Mouse (Mus musculus): ENCODE results near the gene Olfr18. TPM values are rescaled to one million over a fixed set of nuclear protein-coding genes. Genes with fewer than 3 reads are reported as not detected.
"Not testable (repeated sequence)": the region's sequence is repeated elsewhere in the genome, so short reads cannot be mapped to it uniquely, and the experiment has no call there.

Olfr18 gene
- not detected for total RNA-seq (2021)
- long read RNA-seq, experiment 1: 0 reads
- long read RNA-seq, experiment 2: 0 reads

DNA sequence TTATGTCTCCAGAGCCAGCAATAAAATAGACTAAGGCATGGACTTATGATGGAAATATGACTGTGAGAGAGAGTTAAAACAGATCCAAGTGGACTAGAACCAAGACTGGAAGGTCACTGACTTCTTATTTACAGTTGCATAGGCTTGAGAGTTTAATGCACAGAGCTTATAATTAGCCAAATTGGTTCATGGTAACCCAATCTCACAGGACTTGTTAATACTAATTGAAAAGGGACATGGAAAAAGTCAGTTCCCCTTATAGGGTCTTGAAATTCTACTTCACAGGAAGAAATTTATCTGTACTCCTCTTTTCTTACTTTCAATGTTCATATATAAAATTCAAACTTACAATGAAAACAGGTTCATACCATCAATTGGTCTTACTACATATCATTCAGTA lies at the start of gene Olfr18:
Gene Olfr18 (minus strand): TSS at position 101 of the 400 bp plus-strand sequence.
- DNase-seq: no peak

DNA sequence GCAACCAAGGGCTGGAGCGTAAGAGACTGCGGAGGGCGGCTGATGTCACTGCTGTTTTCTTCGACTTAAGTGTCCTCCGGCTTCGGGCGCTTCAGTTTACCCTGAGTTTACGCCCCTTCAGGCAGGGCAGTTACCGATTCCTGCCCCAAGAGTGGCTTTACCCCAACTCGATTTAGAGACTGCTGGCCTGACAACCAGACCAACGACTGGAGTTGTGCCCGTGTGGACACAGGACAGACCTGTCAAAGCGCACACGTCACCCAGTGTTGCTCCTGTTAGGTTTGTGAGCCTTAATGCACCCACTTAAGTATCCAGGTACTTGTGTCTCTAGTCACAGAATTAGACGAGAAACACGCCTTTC lies 49.4 kb upstream of the Olfr18 start:
- no peak for DNase-seq

DNA sequence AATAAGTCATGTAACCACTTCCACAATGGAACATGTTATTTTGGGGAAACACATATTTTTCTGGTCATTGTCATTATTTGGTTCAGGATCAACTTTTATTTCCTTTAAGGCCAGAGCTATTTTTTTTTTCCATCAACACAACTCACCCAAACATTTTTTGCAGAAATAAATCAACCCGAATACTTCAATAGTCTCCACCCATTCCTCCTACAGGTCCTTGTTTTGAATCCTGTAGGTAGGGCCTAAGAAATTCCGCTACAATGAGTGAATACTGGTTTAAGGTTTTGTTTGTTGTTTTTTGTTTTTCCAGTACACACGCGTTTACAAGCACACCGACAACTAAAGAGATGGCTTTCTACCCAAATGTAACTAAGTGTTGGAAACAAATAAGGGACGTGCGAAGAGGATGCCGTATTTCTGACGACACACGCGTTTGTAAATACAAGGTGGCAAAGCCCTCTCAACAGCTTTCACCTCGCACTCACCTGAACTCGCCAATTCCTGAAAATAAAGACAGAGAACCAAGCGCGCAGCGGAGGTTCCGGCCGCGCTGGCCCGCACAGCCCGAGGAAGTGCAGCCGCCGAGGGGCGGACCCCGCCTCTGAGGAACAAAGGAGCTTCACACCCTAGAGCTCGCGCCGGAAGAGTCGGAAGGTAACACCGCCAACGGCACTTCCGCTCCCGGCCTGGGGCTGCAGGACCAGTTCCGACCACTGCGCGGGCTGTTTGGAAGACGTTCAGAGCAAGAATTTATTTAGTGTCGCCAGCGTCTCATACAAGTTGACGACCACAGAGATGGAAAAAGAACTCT lies 48.8 kb upstream of the Olfr18 start, which contains the start of gene Zfp560:
Gene Zfp560 (minus strand): TSS at position 646 of the 811 bp plus-strand sequence.
- DNase-seq: peak; percentile 90 to 91

DNA sequence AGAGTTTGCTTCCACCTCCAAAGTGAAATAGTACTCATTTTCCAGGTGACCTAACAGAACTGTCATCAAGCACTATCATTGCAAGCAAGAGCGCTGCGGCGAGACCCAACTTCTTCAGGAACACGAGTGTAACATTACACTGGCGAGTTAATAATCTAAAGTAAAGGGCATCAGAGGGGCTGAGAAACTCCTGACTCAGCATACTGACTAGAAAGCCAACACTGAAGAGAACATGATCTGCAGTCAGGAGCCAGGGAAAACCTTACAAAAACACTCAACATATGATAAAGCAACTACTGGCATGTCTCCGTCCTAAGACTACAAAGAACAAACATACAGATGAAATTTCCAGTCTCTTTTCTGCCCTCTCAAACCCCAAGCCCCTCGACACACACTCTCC lies 47.8 kb upstream of the Olfr18 start:
- no peak for DNase-seq

DNA sequence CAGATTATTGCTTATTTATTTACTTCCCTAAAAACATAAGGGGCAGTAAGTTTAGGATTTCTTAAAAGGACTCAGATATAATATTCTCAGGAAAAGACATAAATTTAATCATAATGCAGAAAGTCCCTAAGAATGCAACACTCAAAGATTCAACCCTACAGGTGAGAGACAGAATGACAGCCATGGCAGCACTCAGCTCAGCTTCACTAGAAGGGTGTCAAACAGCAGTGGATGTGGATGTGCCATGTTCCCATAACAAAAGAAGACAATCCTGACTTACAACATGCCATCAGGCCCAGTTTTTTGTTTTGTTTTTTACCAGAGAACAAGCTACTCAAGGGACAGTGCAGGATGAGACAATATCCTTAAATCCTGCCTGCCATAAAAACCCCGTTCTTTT lies 38.8 kb upstream of the Olfr18 start:
- DNase-seq: no peak

DNA sequence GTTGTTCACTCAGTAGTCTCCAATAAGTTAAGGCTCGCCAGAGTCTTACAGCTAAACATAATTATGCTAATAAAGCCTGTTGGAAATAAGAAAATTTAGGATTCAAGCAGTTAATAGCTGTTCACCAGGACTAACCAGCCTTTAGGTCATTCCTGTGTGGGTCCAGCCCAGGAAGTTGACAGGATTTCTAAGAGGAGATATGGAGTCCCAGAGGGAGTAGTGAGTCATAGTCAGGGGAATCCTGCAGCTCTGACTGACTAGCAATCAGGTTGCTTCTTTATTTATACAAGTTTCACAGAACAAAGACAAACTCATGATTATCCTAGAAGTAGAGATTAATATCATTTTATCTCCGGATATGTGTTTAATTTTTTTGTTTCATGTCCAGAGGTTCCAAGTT lies 31.4 kb upstream of the Olfr18 start:
- DNase-seq: no peak

DNA sequence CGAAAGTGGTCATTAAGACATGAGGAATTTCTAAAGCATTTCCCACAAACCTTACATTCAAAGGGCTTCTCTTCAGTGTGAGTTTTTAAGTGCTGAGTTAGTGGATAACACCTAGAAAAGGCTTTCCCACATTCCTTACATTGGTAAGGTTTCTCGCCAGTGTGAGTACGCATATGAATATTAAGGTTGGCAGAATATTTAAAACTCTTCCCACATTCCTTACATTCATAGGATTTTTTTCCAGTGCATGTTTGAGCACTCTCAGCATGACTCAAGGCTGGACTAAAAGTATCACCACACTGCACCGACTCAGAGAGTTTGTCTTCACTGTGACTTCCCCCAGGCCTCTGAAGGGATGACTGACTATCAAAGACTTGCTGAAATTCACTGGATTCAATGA lies 12.6 kb upstream of the Olfr18 start:
- no peak for DNase-seq

DNA sequence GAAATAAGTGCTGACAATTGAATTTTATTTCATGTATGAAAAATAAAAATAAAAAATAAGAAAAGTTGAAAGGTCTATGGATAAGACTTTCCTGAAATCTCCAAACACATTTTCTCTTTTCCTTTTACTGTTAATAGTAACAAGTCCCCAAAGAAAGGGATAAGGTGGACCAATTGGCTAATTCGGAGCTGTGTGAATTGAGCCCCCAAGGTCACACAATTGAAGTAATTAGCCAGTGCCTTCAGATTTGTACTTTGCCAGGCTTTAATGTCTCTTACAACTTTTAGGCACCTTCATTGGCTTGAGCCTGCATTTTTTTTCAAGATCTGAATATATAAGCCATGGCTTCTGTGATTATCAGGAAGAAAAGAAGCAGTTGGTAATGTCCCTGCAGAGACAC lies 37.7 kb downstream of the Olfr18 start, which contains the start of gene Olfr873:
Gene Olfr873 (plus strand): TSS at position 301 of the 400 bp plus-strand sequence.
- DNase-seq: no peak

DNA sequence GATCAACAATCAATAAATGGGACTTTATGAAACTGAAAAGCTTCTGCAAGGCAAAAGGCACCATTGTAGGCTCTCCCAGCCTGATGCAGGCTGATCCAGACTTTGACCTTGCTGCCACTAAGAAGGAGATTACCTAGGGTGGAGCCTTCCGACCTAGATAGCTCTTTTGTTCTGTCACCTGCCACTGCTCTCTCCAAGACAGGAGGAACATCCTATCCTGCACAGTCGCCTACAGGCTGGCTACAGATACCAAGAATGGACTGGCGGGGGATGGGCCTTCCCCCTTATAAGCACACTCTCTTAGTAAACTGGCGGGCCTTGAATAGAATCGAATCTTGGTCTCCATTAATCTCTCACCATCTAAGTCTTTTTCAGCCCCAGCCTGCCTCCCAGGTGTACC lies 40.3 kb downstream of the Olfr18 start:
- DNase-seq: not testable (repeated sequence)

DNA sequence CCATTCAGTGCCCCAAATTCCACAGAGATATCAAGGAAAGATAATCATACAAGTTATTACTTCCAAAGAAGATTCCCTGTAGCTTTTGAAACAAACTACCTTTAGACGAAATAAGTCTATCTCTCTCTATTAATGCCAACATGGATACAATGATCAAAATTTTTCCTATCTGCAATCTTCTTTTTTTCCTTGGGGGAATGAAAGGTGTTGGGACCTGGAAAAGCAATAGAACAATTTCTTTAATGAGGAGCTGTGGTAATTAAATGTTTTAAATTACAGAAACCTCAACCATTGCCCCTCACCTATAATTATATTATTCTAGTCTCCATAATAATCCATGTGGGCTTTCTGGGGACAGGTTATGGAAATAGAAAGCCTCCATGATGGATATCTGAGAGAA lies 53.8 kb downstream of the Olfr18 start, which contains the start of gene Olfr39:
Gene Olfr39 (plus strand): TSS at position 301 of the 400 bp plus-strand sequence.
- no peak for DNase-seq

Other genes starting within 250 kb of the Olfr18 start
- not detected for gene Olfr868, start 237.5 kb downstream of the Olfr18 start, total RNA-seq (2021)
- not detected for gene Olfr869, start 207.1 kb downstream of the Olfr18 start, total RNA-seq (2021)
- gene Olfr870, start 162.0 kb downstream of the Olfr18 start, total RNA-seq (2021): not detected
- not detected for gene Olfr871, start 123.9 kb downstream of the Olfr18 start, total RNA-seq (2021)
- not detected for gene Olfr872, start 99.0 kb downstream of the Olfr18 start, total RNA-seq (2021)
- not detected for gene Olfr39, start 53.7 kb downstream of the Olfr18 start, total RNA-seq (2021)
- not detected for gene Olfr873, start 37.6 kb downstream of the Olfr18 start, total RNA-seq (2021)
- 1 to 10 TPM; 5.9 to 8.6 TPM for gene Zfp560, start 49.1 kb upstream of the Olfr18 start, total RNA-seq (2021)
- gene Zfp26, start 124.1 kb upstream of the Olfr18 start, total RNA-seq (2021): 10 to 100 TPM; 19.4 to 20.6 TPM
- 10 to 100 TPM; 21.8 to 22.0 TPM for gene Zfp426, start 156.7 kb upstream of the Olfr18 start, total RNA-seq (2021)
- gene Zfp266, start 185.3 kb upstream of the Olfr18 start, total RNA-seq (2021): 10 to 100 TPM; 36.8 to 38.1 TPM
- gene Zfp846, start 245.2 kb upstream of the Olfr18 start, total RNA-seq (2021): 1 to 10 TPM; 7.1 to 7.4 TPM